Mouse (Mus musculus): ENCODE results near the gene Wnt3a. TPM values are rescaled to one million over a fixed set of nuclear protein-coding genes. Genes with fewer than 3 reads are reported as not detected.

Gene Wnt3a
- polyA plus RNA-seq (2012; rRNA removed), result not detected in 2 replicates

- WGBS, result 4% methylated on average over 43 of the region's 60 CpGs
- no peak for DNase-seq (ENCODE audit: low read depth, low spot score)
Measured at GRCm38 (mm10) chr11:59290702-59291303, at the start of gene Wnt3a. Gene Wnt3a, minus strand, starts transcription at chr11:59290752.

GRCm38 (mm10) chr11:59338736-59339120, 48.2 kb upstream of the Wnt3a start:
- WGBS, result 87% methylated on average over 2 of the region's 2 CpGs
- no peak for DNase-seq (ENCODE audit: low read depth, low spot score)

GRCm38 (mm10) chr11:59337955-59338735, 47.6 kb upstream of the Wnt3a start:
- DNase-seq (ENCODE audit: low read depth, low spot score), result no peak
- WGBS, result 67% methylated on average over 13 of the region's 13 CpGs

GRCm38 (mm10) chr11:59336381-59336780, 45.8 kb upstream of the Wnt3a start:
- no peak for DNase-seq (ENCODE audit: low read depth, low spot score)

GRCm38 (mm10) chr11:59335942-59336341, 45.4 kb upstream of the Wnt3a start:
- no peak for DNase-seq (ENCODE audit: low read depth, low spot score)
- 33% methylated on average over 2 of the region's 2 CpGs for WGBS

More at GRCm38 (mm10) chr11:59336381-59336780, 45.8 kb upstream of the Wnt3a start:
- 27% methylated on average over 1 of the region's 1 CpGs for WGBS

GRCm38 (mm10) chr11:59335150-59335549, 44.6 kb upstream of the Wnt3a start:
- DNase-seq (ENCODE audit: low read depth, low spot score), result no peak
- 73% methylated on average over 4 of the region's 4 CpGs for WGBS

GRCm38 (mm10) chr11:59332938-59333337, 42.4 kb upstream of the Wnt3a start:
- 54% methylated on average over 9 of the region's 9 CpGs for WGBS
- DNase-seq (ENCODE audit: low read depth, low spot score), result no peak

GRCm38 (mm10) chr11:59331167-59331869, 40.8 kb upstream of the Wnt3a start:
- WGBS, result 54% methylated on average over 16 of the region's 16 CpGs
- no peak for DNase-seq (ENCODE audit: low read depth, low spot score)

GRCm38 (mm10) chr11:59330560-59330959, 40.0 kb upstream of the Wnt3a start:
- 56% methylated on average over 5 of the region's 5 CpGs for WGBS
- DNase-seq (ENCODE audit: low read depth, low spot score), result no peak

GRCm38 (mm10) chr11:59329616-59330015, 39.1 kb upstream of the Wnt3a start:
- DNase-seq (ENCODE audit: low read depth, low spot score), result no peak
- WGBS, result 79% methylated on average over 6 of the region's 6 CpGs

- DNase-seq (ENCODE audit: low read depth, low spot score), result no peak
- WGBS, result 78% methylated on average over 18 of the region's 18 CpGs
Measured at GRCm38 (mm10) chr11:59327625-59328024, 37.1 kb upstream of the Wnt3a start.

- DNase-seq (ENCODE audit: low read depth, low spot score), result no peak
- WGBS, result 57% methylated on average over 5 of the region's 5 CpGs
Measured at GRCm38 (mm10) chr11:59324777-59325176, 34.2 kb upstream of the Wnt3a start.

- whole genome bisulfite sequencing, result 80% methylated on average over 3 of the region's 3 CpGs
- no peak for DNase-seq (ENCODE audit: low read depth, low spot score)
Measured at GRCm38 (mm10) chr11:59322988-59323387, 32.4 kb upstream of the Wnt3a start.

GRCm38 (mm10) chr11:59316517-59316916, 26.0 kb upstream of the Wnt3a start:
- DNase-seq (ENCODE audit: low read depth, low spot score), result no peak
- WGBS, result 79% methylated on average over 6 of the region's 6 CpGs

- DNase-seq (ENCODE audit: low read depth, low spot score), result no peak
- WGBS, result 59% methylated on average over 11 of the region's 11 CpGs
Measured at GRCm38 (mm10) chr11:59313944-59314343, 23.4 kb upstream of the Wnt3a start.

GRCm38 (mm10) chr11:59313029-59313811, 22.7 kb upstream of the Wnt3a start:
- no peak for DNase-seq (ENCODE audit: low read depth, low spot score)
- 38% methylated on average over 17 of the region's 17 CpGs for WGBS

GRCm38 (mm10) chr11:59312501-59312900, 21.9 kb upstream of the Wnt3a start:
- WGBS, result 48% methylated on average over 8 of the region's 8 CpGs
- no peak for DNase-seq (ENCODE audit: low read depth, low spot score)

- no peak for DNase-seq (ENCODE audit: low read depth, low spot score)
- 68% methylated on average over 6 of the region's 6 CpGs for WGBS
Measured at GRCm38 (mm10) chr11:59312060-59312459, 21.5 kb upstream of the Wnt3a start.

GRCm38 (mm10) chr11:59309976-59310375, 19.4 kb upstream of the Wnt3a start:
- no peak for DNase-seq (ENCODE audit: low read depth, low spot score)
- WGBS, result 71% methylated on average over 8 of the region's 8 CpGs

All from large intestine, adult 2 months (tissue).